Mouse (Mus musculus) adrenal gland, postnatal 14 days (tissue): ENCODE results near the gene Lyrm9. TPM values are rescaled to one million over a fixed set of nuclear protein-coding genes. Genes with fewer than 3 reads are reported as not detected.

Experiments used
- DNase-seq: peaks from one replicate; pipeline ENCODE4 v3.0.0; 2021; ENCODE audit warnings: mixed read lengths
- total RNA-seq: library from RNA; stranded (reverse); gene quantifications from 2 replicates; pipeline ENCODE4 v1.2.3, GENCODE M21; 2021

Gene Lyrm9
- total RNA-seq, 1 experiment from 2014 or later: 32.7 TPM

- peak; percentile 62 for DNase-seq
Measured at GRCm38 (mm10) chr11:78814461-78814941, 11.9 kb upstream of the Lyrm9 start.

- DNase-seq: no peak
Measured at GRCm38 (mm10) chr11:78815986-78816792, 10.2 kb upstream of the Lyrm9 start.

GRCm38 (mm10) chr11:78817311-78818022, 8.9 kb upstream of the Lyrm9 start:
- no peak for DNase-seq

GRCm38 (mm10) chr11:78820337-78821000, 5.9 kb upstream of the Lyrm9 start:
- peak; percentile 72 for DNase-seq

GRCm38 (mm10) chr11:78822792-78823498, 3.4 kb upstream of the Lyrm9 start:
- peak; percentile 79 for DNase-seq

GRCm38 (mm10) chr11:78827546-78827945, 1.2 kb downstream of the Lyrm9 start:
- DNase-seq: no peak

GRCm38 (mm10) chr11:78828386-78828785, 2.0 kb downstream of the Lyrm9 start:
- peak; percentile 64 for DNase-seq

GRCm38 (mm10) chr11:78829373-78829772, 3.0 kb downstream of the Lyrm9 start:
- DNase-seq: no peak

- no peak for DNase-seq
Measured at GRCm38 (mm10) chr11:78830180-78830579, 3.8 kb downstream of the Lyrm9 start.

- no peak for DNase-seq
Measured at GRCm38 (mm10) chr11:78831716-78832115, 5.3 kb downstream of the Lyrm9 start.

- DNase-seq: no peak
Measured at GRCm38 (mm10) chr11:78832117-78832726, 5.8 kb downstream of the Lyrm9 start.

GRCm38 (mm10) chr11:78832816-78833314, 6.5 kb downstream of the Lyrm9 start:
- DNase-seq: peak; percentile 82

- DNase-seq: no peak
Measured at GRCm38 (mm10) chr11:78836486-78836885, 10.1 kb downstream of the Lyrm9 start.

- DNase-seq: peak; percentile 88
Measured at GRCm38 (mm10) chr11:78837989-78838388, 11.6 kb downstream of the Lyrm9 start.

GRCm38 (mm10) chr11:78839491-78839890, 13.1 kb downstream of the Lyrm9 start:
- peak; percentile 80 for DNase-seq

- DNase-seq: no peak
Measured at GRCm38 (mm10) chr11:78840141-78840540, 13.8 kb downstream of the Lyrm9 start.

- DNase-seq: no peak
Measured at GRCm38 (mm10) chr11:78841987-78842386, 15.6 kb downstream of the Lyrm9 start.

- DNase-seq: no peak
Measured at GRCm38 (mm10) chr11:78846620-78847019, 20.2 kb downstream of the Lyrm9 start.

- DNase-seq: no peak
Measured at GRCm38 (mm10) chr11:78847884-78848848, 21.8 kb downstream of the Lyrm9 start.

GRCm38 (mm10) chr11:78849859-78850258, 23.5 kb downstream of the Lyrm9 start:
- no peak for DNase-seq
